Mouse (Mus musculus): ENCODE measurements around the gene Ubr1. TPM values are rescaled to one million over a fixed set of nuclear protein-coding genes. Genes with fewer than 3 reads are reported as not detected.

Ubr1 gene
- polyA plus RNA-seq, 1 experiment from 2014 or later: 21.8 TPM

GRCm38 (mm10) chr2:120887601-120888000 lies 82.9 kb downstream of the Ubr1 start:
- no peak overlapping the region for H3K27ac ChIP-seq
- ATAC-seq (ENCODE audit: insufficient number of reproducible peaks, low FRiP score, low TSS enrichment, low read depth): no peak
- H3K9me3 ChIP-seq: no peaks in the 10 kb centered on the region
- H3K27me3 ChIP-seq: no peaks in the 10 kb centered on the region
- no peak overlapping the region for H3K4me2 ChIP-seq
- WGBS: 91% methylated on average over 5 of the region's 5 CpGs
- peaks cover 50% of the 10 kb centered on the region for H3K36me3 ChIP-seq
- no peaks in the 10 kb centered on the region for H3K4me1 ChIP-seq
- H3K4me3 ChIP-seq: no peak overlapping the region
- H3K9ac ChIP-seq: no peak overlapping the region

- H3K4me3 ChIP-seq: no peak overlapping the region
- ATAC-seq (ENCODE audit: insufficient number of reproducible peaks, low FRiP score, low TSS enrichment, low read depth): no peak
- no peaks in the 10 kb centered on the region for H3K9me3 ChIP-seq
- no peak overlapping the region for H3K27ac ChIP-seq
- WGBS: 84% methylated on average over 2 of the region's 2 CpGs
- H3K9ac ChIP-seq: no peak overlapping the region
- H3K27me3 ChIP-seq: no peaks in the 10 kb centered on the region
- H3K4me1 ChIP-seq: no peaks in the 10 kb centered on the region
- peaks cover 63% of the 10 kb centered on the region for H3K36me3 ChIP-seq
- no peak overlapping the region for H3K4me2 ChIP-seq
Observed at GRCm38 (mm10) chr2:120873192-120873591, 97.3 kb downstream of the Ubr1 start.

GRCm38 (mm10) chr2:120871447-120872336 lies 98.8 kb downstream of the Ubr1 start:
- Histone ChIP-seq H3K4me2 (no peak overlapping the region), H3K9me3 (no peaks in the 10 kb centered on the region), H3K27ac (no peak overlapping the region), H3K9ac (no peak overlapping the region), H3K4me3 (no peak overlapping the region), H3K27me3 (no peaks in the 10 kb centered on the region), H3K36me3 (peaks cover 63% of the 10 kb centered on the region), H3K4me1 (no peaks in the 10 kb centered on the region)
- WGBS: 76% methylated on average over 9 of the region's 9 CpGs
- no peak for ATAC-seq (ENCODE audit: insufficient number of reproducible peaks, low FRiP score, low TSS enrichment, low read depth)

- H3K36me3 ChIP-seq: peaks cover 66% of the 10 kb centered on the region
- no peaks in the 10 kb centered on the region for H3K27me3 ChIP-seq
- H3K4me2 ChIP-seq: no peak overlapping the region
- 88% methylated on average over 5 of the region's 5 CpGs for WGBS
- no peaks in the 10 kb centered on the region for H3K4me1 ChIP-seq
- H3K9ac ChIP-seq: no peak overlapping the region
- no peaks in the 10 kb centered on the region for H3K9me3 ChIP-seq
- H3K4me3 ChIP-seq: no peak overlapping the region
- ATAC-seq (ENCODE audit: insufficient number of reproducible peaks, low FRiP score, low TSS enrichment, low read depth): no peak
- H3K27ac ChIP-seq: no peak overlapping the region
Observed at GRCm38 (mm10) chr2:120867336-120867735, 103.2 kb downstream of the Ubr1 start.

- Histone ChIP-seq H3K27me3 (no peaks in the 10 kb centered on the region), H3K27ac (no peak overlapping the region), H3K4me2 (no peak overlapping the region), H3K36me3 (peaks cover 65% of the 10 kb centered on the region), H3K9me3 (no peaks in the 10 kb centered on the region), H3K9ac (no peak overlapping the region), H3K4me3 (no peak overlapping the region), H3K4me1 (no peaks in the 10 kb centered on the region)
- WGBS: 18% methylated on average over 1 of the region's 1 CpGs
- no peak for ATAC-seq (ENCODE audit: insufficient number of reproducible peaks, low FRiP score, low TSS enrichment, low read depth)
Observed at GRCm38 (mm10) chr2:120866561-120866960, 104.0 kb downstream of the Ubr1 start.

GRCm38 (mm10) chr2:120863389-120863788 lies 107.1 kb downstream of the Ubr1 start:
- H3K4me3 ChIP-seq: no peak overlapping the region
- H3K27ac ChIP-seq: no peak overlapping the region
- no peak overlapping the region for H3K4me2 ChIP-seq
- no peaks in the 10 kb centered on the region for H3K4me1 ChIP-seq
- no peak for ATAC-seq (ENCODE audit: insufficient number of reproducible peaks, low FRiP score, low TSS enrichment, low read depth)
- H3K9ac ChIP-seq: no peak overlapping the region
- H3K27me3 ChIP-seq: no peaks in the 10 kb centered on the region
- no peaks in the 10 kb centered on the region for H3K9me3 ChIP-seq
- peaks cover 58% of the 10 kb centered on the region for H3K36me3 ChIP-seq
- 98% methylated on average over 1 of the region's 1 CpGs for WGBS

- ATAC-seq (ENCODE audit: insufficient number of reproducible peaks, low FRiP score, low TSS enrichment, low read depth): no peak
- Histone ChIP-seq H3K4me1 (no peaks in the 10 kb centered on the region), H3K36me3 (peaks cover 45% of the 10 kb centered on the region), H3K27me3 (no peaks in the 10 kb centered on the region), H3K4me2 (no peak overlapping the region), H3K9ac (no peak overlapping the region), H3K9me3 (no peaks in the 10 kb centered on the region), H3K27ac (no peak overlapping the region), H3K4me3 (no peak overlapping the region)
- WGBS: 81% methylated on average over 1 of the region's 1 CpGs
Observed at GRCm38 (mm10) chr2:120860699-120861098, 109.8 kb downstream of the Ubr1 start.

GRCm38 (mm10) chr2:120858131-120858530 lies 112.4 kb downstream of the Ubr1 start:
- no peak overlapping the region for H3K27ac ChIP-seq
- H3K4me3 ChIP-seq: no peak overlapping the region
- ATAC-seq (ENCODE audit: insufficient number of reproducible peaks, low FRiP score, low TSS enrichment, low read depth): no peak
- 79% methylated on average over 3 of the region's 3 CpGs for WGBS
- no peaks in the 10 kb centered on the region for H3K9me3 ChIP-seq
- H3K4me2 ChIP-seq: no peak overlapping the region
- no peaks in the 10 kb centered on the region for H3K27me3 ChIP-seq
- no peak overlapping the region for H3K9ac ChIP-seq
- peaks cover 26% of the 10 kb centered on the region for H3K36me3 ChIP-seq
- no peaks in the 10 kb centered on the region for H3K4me1 ChIP-seq

- H3K27me3 ChIP-seq: no peaks in the 10 kb centered on the region
- H3K4me2 ChIP-seq: no peak overlapping the region
- H3K36me3 ChIP-seq: no peaks in the 10 kb centered on the region
- H3K4me3 ChIP-seq: no peak overlapping the region
- no peaks in the 10 kb centered on the region for H3K9me3 ChIP-seq
- ATAC-seq (ENCODE audit: insufficient number of reproducible peaks, low FRiP score, low TSS enrichment, low read depth): no peak
- no peak overlapping the region for H3K27ac ChIP-seq
- H3K9ac ChIP-seq: no peak overlapping the region
- peaks cover 6% of the 10 kb centered on the region; the same call in 1 of the 2 replicates for H3K4me1 ChIP-seq
- WGBS: 76% methylated on average over 3 of the region's 3 CpGs
Observed at GRCm38 (mm10) chr2:120853151-120853550, 117.4 kb downstream of the Ubr1 start.

- H3K9me3 ChIP-seq: no peaks in the 10 kb centered on the region
- H3K9ac ChIP-seq: no peak overlapping the region
- H3K4me2 ChIP-seq: no peak overlapping the region
- H3K27me3 ChIP-seq: no peaks in the 10 kb centered on the region
- no peaks in the 10 kb centered on the region for H3K36me3 ChIP-seq
- H3K4me3 ChIP-seq: no peak overlapping the region
- 26% methylated on average over 1 of the region's 1 CpGs for WGBS
- peaks cover 8% of the 10 kb centered on the region; the same call in 1 of the 2 replicates for H3K4me1 ChIP-seq
- ATAC-seq (ENCODE audit: insufficient number of reproducible peaks, low FRiP score, low TSS enrichment, low read depth): no peak
- H3K27ac ChIP-seq: no peak overlapping the region
Observed at GRCm38 (mm10) chr2:120852626-120853025, 117.9 kb downstream of the Ubr1 start.

- peak within 1 kb of the TSS; percentile 81 for H3K4me2 ChIP-seq
- H3K36me3 ChIP-seq: no peaks in the 10 kb centered on the region
- H3K9ac ChIP-seq: peak within 1 kb of the TSS; percentile 85
- 1% methylated on average over 39 of the region's 39 CpGs for whole genome bisulfite sequencing
- H3K27me3 ChIP-seq: no peaks in the 10 kb centered on the region
- H3K27ac ChIP-seq: peak within 1 kb of the TSS; percentile 54; the same call in 1 of the 2 replicates
- ATAC-seq (ENCODE audit: insufficient number of reproducible peaks, low FRiP score, low TSS enrichment, low read depth): peak; percentile 100
- no peaks in the 10 kb centered on the region for H3K9me3 ChIP-seq
- H3K4me3 ChIP-seq: peak within 1 kb of the TSS; percentile 96
- H3K4me1 ChIP-seq: peaks cover 8% of the 10 kb centered on the region; the same call in 1 of the 2 replicates
Observed at GRCm38 (mm10) chr2:120850424-120851082, 120.0 kb downstream of the Ubr1 start, which contains the start of gene Ttbk2. TSS of gene Ttbk2 (minus strand) at chr2:120850604.
